In genomic region chr19:41473566-41474135, GRCm38 (mm10) we compare ENCODE assay signal across 26 mouse cellular contexts. TPM values are rescaled to one million over a fixed set of nuclear protein-coding genes. Genes with fewer than 3 reads are reported as not detected.
DNase-seq lines count a peak whose midpoint lies in the region; ATAC-seq and TF ChIP-seq lines count a peak whose summit lies in the region.
"Had no signal": no experiment of that assay in that cellular context is flagged by ENCODE, and none has a peak within 500 bp of the region (broad histone marks: within the 10 kb centered on the region; RNA-seq: fewer than 3 reads in every experiment).

No protein-coding gene starts in this region.

- intact Hi-C loops in heart, postnatal 10 days (cut with DNase I), result no loop called here

- no peaks in the 10 kb centered on the region for H3K36me3 ChIP-seq in kidney, adult 2 months (ENCODE audit: control insufficient read depth, insufficient read depth, low read length)
- H3K36me3 ChIP-seq in liver, postnatal 0 days (replicated peaks; ENCODE audit: insufficient read depth, low read length), result no peaks in the 10 kb centered on the region
- no peaks in the 10 kb centered on the region for H3K36me3 ChIP-seq in midbrain, embryonic 11.5 days (ENCODE audit: control insufficient read depth, insufficient read depth, low read length)
- no peaks in the 10 kb centered on the region for H3K36me3 ChIP-seq in midbrain, embryonic 15.5 days (replicated peaks)
- H3K36me3 ChIP-seq: embryonic facial prominence, embryonic 13.5 days; embryonic facial prominence, embryonic 15.5 days; forebrain, embryonic 10.5 days; forebrain, embryonic 12.5 days had no signal

- peak overlapping the region; percentile 66; the same call in 1 of the 2 replicates for H3K27ac ChIP-seq in kidney, adult 2 months (ENCODE audit: insufficient read depth, low read depth, low read length)
- H3K27ac ChIP-seq in liver, postnatal 0 days (ENCODE audit: low read depth), result peak overlapping the region; percentile 78; the same call in 1 of the 2 replicates
- H3K27ac ChIP-seq in midbrain, embryonic 11.5 days (ENCODE audit: low read depth, low read length), result no peak overlapping the region
- no peak overlapping the region for H3K27ac ChIP-seq in midbrain, embryonic 15.5 days
- H3K27ac ChIP-seq: embryonic facial prominence, embryonic 13.5 days; embryonic facial prominence, embryonic 15.5 days; forebrain, embryonic 10.5 days; forebrain, embryonic 12.5 days had no signal

- H3K9me3 ChIP-seq in liver, postnatal 0 days (ENCODE audit: low read length), result no peaks in the 10 kb centered on the region
- H3K9me3 ChIP-seq in midbrain, embryonic 11.5 days (ENCODE audit: control insufficient read depth, low read length), result no peaks in the 10 kb centered on the region
- H3K9me3 ChIP-seq in midbrain, embryonic 15.5 days, result no peaks in the 10 kb centered on the region
- H3K9me3 ChIP-seq: embryonic facial prominence, embryonic 13.5 days; embryonic facial prominence, embryonic 15.5 days; forebrain, embryonic 10.5 days; forebrain, embryonic 12.5 days had no signal

- peak; percentile 51 for DNase-seq in heart, adult 11 months
- no peak for DNase-seq in heart, postnatal 10 days
- no peak for DNase-seq in kidney, adult 2 months
- no peak for DNase-seq in kidney, postnatal 4 days
- DNase-seq in liver, postnatal 0 days, result no peak
- no peak for DNase-seq in liver
- peak; percentile 47 for DNase-seq in midbrain, embryonic 11.5 days (ENCODE audit: low spot score, missing footprints)
- DNase-seq: adrenal gland, adult 2 months; adrenal gland, postnatal 10 days; adrenal gland, postnatal 25 days; B cell, adult 2 months; cerebellum, adult 11 months; cerebellum, adult 18-20 months; cerebellum, adult 8-10 months; cerebellum, adult 9-11 months; cerebellum, postnatal 14 days; cerebellum, postnatal 36 days; embryo, embryonic 11 days had no signal

- no peak overlapping the region for H3K9ac ChIP-seq in liver, postnatal 0 days (replicated peaks)
- H3K9ac ChIP-seq in midbrain, embryonic 11.5 days (ENCODE audit: low read length), result no peak overlapping the region
- no peak overlapping the region for H3K9ac ChIP-seq in midbrain, embryonic 15.5 days
- H3K9ac ChIP-seq: embryonic facial prominence, embryonic 13.5 days; embryonic facial prominence, embryonic 15.5 days; forebrain, embryonic 12.5 days had no signal

- H3K4me2 ChIP-seq in liver, postnatal 0 days (ENCODE audit: low read depth, low read length), result no peak overlapping the region
- no peak overlapping the region for H3K4me2 ChIP-seq in midbrain, embryonic 11.5 days
- no peak overlapping the region for H3K4me2 ChIP-seq in midbrain, embryonic 15.5 days
- H3K4me2 ChIP-seq: embryonic facial prominence, embryonic 13.5 days; embryonic facial prominence, embryonic 15.5 days; forebrain, embryonic 12.5 days had no signal

- TF ChIP-seq EP300 in liver, postnatal 0 days (IDR thresholded peaks at IDR 0.05; ENCODE audit: low read depth), result no peak

- no peak overlapping the region for H3K4me3 ChIP-seq in kidney, adult 2 months (ENCODE audit: insufficient read depth, low read depth, low read length)
- no peak overlapping the region for H3K4me3 ChIP-seq in liver, postnatal 0 days (ENCODE audit: low read depth, low read length)
- no peak overlapping the region for H3K4me3 ChIP-seq in midbrain, embryonic 11.5 days (ENCODE audit: low read depth, low read length)
- H3K4me3 ChIP-seq in midbrain, embryonic 15.5 days, result no peak overlapping the region
- H3K4me3 ChIP-seq: embryonic facial prominence, embryonic 13.5 days; embryonic facial prominence, embryonic 15.5 days; erythroblast, embryonic 14.5 days; forebrain, embryonic 10.5 days; forebrain, embryonic 12.5 days had no signal

- H3K27me3 ChIP-seq in kidney, adult 2 months (replicated peaks; ENCODE audit: control insufficient read depth, insufficient read depth, low read length), result no peaks in the 10 kb centered on the region
- no peaks in the 10 kb centered on the region for H3K27me3 ChIP-seq in liver, postnatal 0 days (ENCODE audit: insufficient read depth, low read length)
- H3K27me3 ChIP-seq in midbrain, embryonic 11.5 days (ENCODE audit: control insufficient read depth, insufficient read depth, low read length), result no peaks in the 10 kb centered on the region
- no peaks in the 10 kb centered on the region for H3K27me3 ChIP-seq in midbrain, embryonic 15.5 days (replicated peaks)
- H3K27me3 ChIP-seq: embryonic facial prominence, embryonic 13.5 days; embryonic facial prominence, embryonic 15.5 days had no signal

- H3K4me1 ChIP-seq in kidney, adult 2 months (ENCODE audit: control insufficient read depth, insufficient read depth, low read length), result no peaks in the 10 kb centered on the region; the same call in 1 of the 2 replicates
- peaks cover 7% of the 10 kb centered on the region; the same call in 1 of the 2 replicates for H3K4me1 ChIP-seq in liver, postnatal 0 days (ENCODE audit: insufficient read depth)
- no peaks in the 10 kb centered on the region for H3K4me1 ChIP-seq in midbrain, embryonic 11.5 days (ENCODE audit: control insufficient read depth, insufficient read depth, low read length)
- no peaks in the 10 kb centered on the region for H3K4me1 ChIP-seq in midbrain, embryonic 15.5 days
- H3K4me1 ChIP-seq: embryonic facial prominence, embryonic 13.5 days; embryonic facial prominence, embryonic 15.5 days; forebrain, embryonic 12.5 days had no signal

- TF ChIP-seq CTCF in kidney, adult 2 months (conservative IDR thresholded peaks at IDR 0.05; ENCODE audit: insufficient read depth, insufficient read length, low read depth, low read length), result no peak
- no peak for TF ChIP-seq CTCF in liver, postnatal 0 days (IDR thresholded peaks at IDR 0.05; ENCODE audit: low read depth)

- TF ChIP-seq POLR2A in kidney, adult 2 months (IDR thresholded peaks at IDR 0.05; ENCODE audit: low read depth, low read length), result no peak

- ATAC-seq in liver, postnatal 0 days, result no peak
- ATAC-seq in midbrain, embryonic 11.5 days (ENCODE audit: low FRiP score), result no peak
- ATAC-seq in midbrain, embryonic 15.5 days (replicated peaks), result no peak
- ATAC-seq: CD4-positive, CD25-positive, alpha-beta regulatory T cell, adult 4 months; forebrain, embryonic 14.5 days had no signal

- 93% methylated on average over 7 of the region's 7 CpGs for WGBS in kidney, adult 2 months
- WGBS in liver, postnatal 0 days (ENCODE audit: insufficient replicate concordance), result 84% methylated on average over 7 of the region's 7 CpGs
- 92% methylated on average over 7 of the region's 7 CpGs for WGBS in midbrain, embryonic 11.5 days
- WGBS in midbrain, embryonic 15.5 days, result 88% methylated on average over 7 of the region's 7 CpGs

RNA-seq across cellular contexts. Expression of gene Lcor, which starts 8.8 kb away (rescaled TPM):
- total RNA-seq in heart, postnatal 10 days (2021), result 10 to 100 TPM; 13.7 to 13.8 TPM
- 2.7 and 3.2 TPM in 2 replicates for polyA plus RNA-seq in kidney, adult 2 months (2012; rRNA removed)
- 7.9 and 9.0 TPM in 2 replicates for polyA plus RNA-seq in liver, postnatal 0 days (2015; fragmentation: Nextera tagmentation; extraction: Ambion mirVana)
- polyA plus RNA-seq in midbrain, embryonic 11.5 days (2014; fragmentation: Nextera tagmentation; extraction: Ambion mirVana), result 31.3 and 34.1 TPM in 2 replicates
- polyA plus RNA-seq in midbrain, embryonic 15.5 days (2015; fragmentation: Nextera tagmentation; extraction: Ambion mirVana), result 19.6 and 23.5 TPM in 2 replicates

Comparison
In these comparisons a context has a peak if more than half of its experiments do, and no peak if none do; other contexts are left out.
1. DNase-seq: peak in heart, adult 11 months (single experiment) and midbrain, embryonic 11.5 days (single experiment); none in heart, postnatal 10 days (0 of 2), kidney, adult 2 months (single experiment), kidney, postnatal 4 days (0 of 2), liver, postnatal 0 days (single experiment) and liver (single experiment).
2. H3K27ac ChIP-seq: peak in kidney, adult 2 months (single experiment) and liver, postnatal 0 days (single experiment); none in midbrain, embryonic 11.5 days (single experiment) and midbrain, embryonic 15.5 days (single experiment).